Mouse (Mus musculus) megakaryocyte, embryonic 14.5 days (primary cell): ENCODE measurements at regions not wholly inside any gene's neighbourhood (a gene's known extent, or its start where the extent isn't known, plus 50 kb on each side); places are given as distances from the start of the nearest gene placed in this dataset.

Source experiments
- FLI1 ChIP-seq: IDR thresholded peaks from 2 replicates; pipeline ENCODE4 v1.6.1; 2012; ENCODE audit warnings: low read length, inconsistent platforms, mixed read lengths
- GATA1 ChIP-seq: IDR thresholded peaks from 3 replicates; pipeline ENCODE4 v1.6.1; 2012; ENCODE audit warnings: mixed read lengths, low read length, inconsistent platforms, borderline replicate concordance

- no peak for TF ChIP-seq GATA1
- no peak for TF ChIP-seq FLI1
Observed at GRCm38 (mm10) chr10:92044783-92045182, 677.4 kb downstream of the Nedd1 start.
